26 mouse cellular contexts compared by ENCODE assay signal in the genomic region with DNA sequence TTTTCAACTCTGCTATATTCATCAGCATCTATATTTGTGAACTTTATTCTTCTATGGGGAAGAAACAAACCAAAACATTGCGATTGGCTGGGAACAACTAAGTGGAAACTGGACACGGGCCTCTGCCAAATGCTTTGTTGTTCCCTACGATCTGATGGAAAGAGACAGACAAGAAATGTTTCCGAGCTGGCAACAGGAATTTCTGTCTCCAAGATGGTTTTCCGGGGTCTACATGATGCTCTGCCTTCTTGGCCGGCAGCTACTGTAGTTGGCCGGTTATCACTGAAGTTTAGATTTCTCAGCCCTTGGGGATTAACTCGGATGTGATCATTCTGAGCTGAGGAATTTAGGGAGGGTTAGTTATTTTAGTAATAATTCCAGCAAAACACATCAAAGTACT. TPM values are rescaled to one million over a fixed set of nuclear protein-coding genes. Genes with fewer than 3 reads are reported as not detected.
DNase-seq lines count a peak whose midpoint lies in the region; ATAC-seq lines count a peak whose summit lies in the region.
"Had no signal": no experiment of that assay in that cellular context is flagged by ENCODE, and none has a peak within 500 bp of the region (broad histone marks: within the 10 kb centered on the region; RNA-seq: fewer than 3 reads in every experiment).

No protein-coding gene starts in this region.

- no peaks in the 10 kb centered on the region for H3K9me3 ChIP-seq in kidney, embryonic 14.5 days (ENCODE audit: control insufficient read depth, low read length)
- H3K9me3 ChIP-seq: forebrain, embryonic 10.5 days had no signal

- WGBS in kidney, embryonic 14.5 days = 66% methylated on average over 8 of the region's 8 CpGs

- no peak overlapping the region for H3K4me3 ChIP-seq in kidney, embryonic 14.5 days (ENCODE audit: low read length)
- H3K4me3 ChIP-seq: forebrain, embryonic 10.5 days; left cerebral cortex, adult 2 months had no signal

- no peaks in the 10 kb centered on the region for H3K36me3 ChIP-seq in kidney, embryonic 14.5 days (ENCODE audit: control insufficient read depth, insufficient read depth, low read length)
- H3K36me3 ChIP-seq: forebrain, embryonic 10.5 days had no signal

- H3K4me2 ChIP-seq in kidney, embryonic 14.5 days (replicated peaks; ENCODE audit: low read depth, low read length) = no peak overlapping the region
- H3K4me2 ChIP-seq: midbrain, embryonic 11.5 days had no signal

- H3K27ac ChIP-seq in kidney, embryonic 14.5 days (ENCODE audit: low read depth, low read length) = no peak overlapping the region
- H3K27ac ChIP-seq: forebrain, embryonic 10.5 days; left cerebral cortex, adult 2 months; macrophage had no signal

- 0 out of 2 replicates have a peak, but pooled peaks cover 5% of the 10 kb centered on the region for H3K4me1 ChIP-seq in kidney, embryonic 14.5 days (ENCODE audit: control insufficient read depth, insufficient read depth, low read length)
- H3K4me1 ChIP-seq: forebrain, embryonic 10.5 days had no signal

- DNase-seq in gastrocnemius, postnatal 25 days = peak; percentile 16
- no peak for DNase-seq in gastrocnemius, postnatal 4 days (ENCODE audit: low spot score in 2 of 2)
- no peak for DNase-seq in kidney, adult 8-10 months
- DNase-seq in lung, postnatal 10 days = peak; percentile 31
- no peak for DNase-seq in lung, postnatal 36 days
- DNase-seq: adrenal gland, postnatal 36 days; B cell, adult 2 months; cerebellum, adult 18-20 months; cerebellum, postnatal 25 days; embryo, embryonic 11 days; forebrain, postnatal 0 days; layer of hippocampus, adult 9-11 months; left cerebral cortex, postnatal 4 days; liver; lung, adult 2 months; retina, postnatal 1 day; right cerebral cortex, postnatal 4 days had no signal

- H3K9ac ChIP-seq in kidney, embryonic 14.5 days (ENCODE audit: low read depth, low read length) = 0 out of 2 replicates have a peak overlapping the region, but pooled peaks have one; percentile 23
- H3K9ac ChIP-seq: forebrain, postnatal 0 days had no signal

- ATAC-seq in kidney, embryonic 14.5 days (ENCODE audit: low FRiP score, low TSS enrichment) = no peak
- ATAC-seq in megakaryocyte-erythroid progenitor cell, adult 5-6 weeks (replicated peaks; ENCODE audit: low FRiP score, low TSS enrichment, poor library complexity, severe bottlenecking) = no peak
- ATAC-seq: forebrain, postnatal 0 days; hindbrain, embryonic 16.5 days; intestine, embryonic 16.5 days had no signal

- H3K27me3 ChIP-seq in kidney, embryonic 14.5 days (ENCODE audit: control insufficient read depth, insufficient read depth, low read length) = no peaks in the 10 kb centered on the region

RNA-seq across cellular contexts. Expression of a gene that starts 32.9 kb away (rescaled TPM):
- total RNA-seq in gastrocnemius, postnatal 25 days (2021) = 10 to 100 TPM; 23.3 to 24.9 TPM
- 10 to 100 TPM; 37.1 to 41.4 TPM for total RNA-seq in gastrocnemius, postnatal 4 days (2021)
- 27.9 and 47.8 TPM in 2 replicates for polyA plus RNA-seq in kidney, embryonic 14.5 days (2014; fragmentation: Nextera tagmentation; extraction: Ambion mirVana)
- 30.1 and 39.6 TPM in 2 replicates for total RNA-seq in megakaryocyte-erythroid progenitor cell, adult 5-6 weeks (2014; fragmentation: Nextera tagmentation)
- total RNA-seq in megakaryocyte-erythroid progenitor cell, adult 5-6 weeks (2017) = 32.5 and 42.1 TPM in 2 replicates

RNA-seq across cellular contexts. Expression of a gene that starts 35.3 kb away (rescaled TPM):
- not detected for total RNA-seq in gastrocnemius, postnatal 25 days (2021)
- total RNA-seq in gastrocnemius, postnatal 4 days (2021) = not detected
- not detected in 2 replicates for polyA plus RNA-seq in kidney, embryonic 14.5 days (2014; fragmentation: Nextera tagmentation; extraction: Ambion mirVana)
- not detected in 2 replicates for total RNA-seq in megakaryocyte-erythroid progenitor cell, adult 5-6 weeks (2014; fragmentation: Nextera tagmentation)
- not detected in 2 replicates for total RNA-seq in megakaryocyte-erythroid progenitor cell, adult 5-6 weeks (2017)
- total RNA-seq: adrenal gland, postnatal 36 days; forebrain, postnatal 0 days; hematopoietic stem cell, adult 5-6 weeks; left cerebral cortex, adult 2 months; left cerebral cortex, postnatal 4 days had no signal
- polyA plus RNA-seq: forebrain, embryonic 10.5 days; forebrain, postnatal 0 days; hindbrain, embryonic 16.5 days; intestine, embryonic 16.5 days; lung, adult 2 months; macrophage; midbrain, embryonic 11.5 days had no signal

RNA-seq across cellular contexts. Expression of a gene that starts 38.1 kb away (rescaled TPM):
- total RNA-seq in gastrocnemius, postnatal 25 days (2021) = not detected
- total RNA-seq in gastrocnemius, postnatal 4 days (2021) = not detected
- polyA plus RNA-seq in kidney, embryonic 14.5 days (2014; fragmentation: Nextera tagmentation; extraction: Ambion mirVana) = 3.8 TPM in 2 replicates
- not detected in 2 replicates for total RNA-seq in megakaryocyte-erythroid progenitor cell, adult 5-6 weeks (2014; fragmentation: Nextera tagmentation)
- total RNA-seq in megakaryocyte-erythroid progenitor cell, adult 5-6 weeks (2017) = not detected in 2 replicates
- total RNA-seq: adrenal gland, postnatal 36 days; forebrain, postnatal 0 days; hematopoietic stem cell, adult 5-6 weeks; left cerebral cortex, adult 2 months; left cerebral cortex, postnatal 4 days had no signal
- polyA plus RNA-seq: forebrain, embryonic 10.5 days; forebrain, postnatal 0 days; hindbrain, embryonic 16.5 days; lung, adult 2 months; macrophage had no signal

Comparison
In these comparisons a context has a peak if more than half of its experiments do, and no peak if none do; other contexts are left out.
1. DNase-seq: peak in gastrocnemius, postnatal 25 days (single experiment) and lung, postnatal 10 days (single experiment); none in gastrocnemius, postnatal 4 days (0 of 2), kidney, adult 8-10 months (0 of 2) and lung, postnatal 36 days (single experiment).